Comparison of ENCODE assay signal across 25 mouse cellular contexts in genomic region chr17:66092065-66092464, GRCm38 (mm10). TPM values are rescaled to one million over a fixed set of nuclear protein-coding genes. Genes with fewer than 3 reads are reported as not detected.
A peak's percentile ranks its signal among the peaks of the same experiment; 100 is the strongest.
DNase-seq lines count a peak whose midpoint lies in the region; ATAC-seq lines count a peak whose summit lies in the region.
"Had no signal": no experiment of that assay in that cellular context is flagged by ENCODE, and none has a peak within 500 bp of the region (broad histone marks: within the 10 kb centered on the region; RNA-seq: fewer than 3 reads in every experiment).

No protein-coding gene starts in this region.

- ATAC-seq in midbrain, embryonic 11.5 days (ENCODE audit: low FRiP score), result no peak
- ATAC-seq: activated CD4-positive, CD25-positive, alpha-beta regulatory T cell, adult 4 months; CD4-positive, CD25-positive, alpha-beta regulatory T cell, adult 4 months; forebrain, embryonic 14.5 days; forebrain, embryonic 16.5 days; Patski had no signal

- peaks cover 38% of the 10 kb centered on the region for H3K36me3 ChIP-seq in heart, embryonic 10.5 days
- H3K36me3 ChIP-seq in midbrain, embryonic 11.5 days (ENCODE audit: control insufficient read depth, insufficient read depth, low read length), result peaks cover 2% of the 10 kb centered on the region; the same call in 1 of the 2 replicates
- H3K36me3 ChIP-seq in midbrain, embryonic 10.5 days, result peaks cover 53% of the 10 kb centered on the region

- no peak overlapping the region for H3K9ac ChIP-seq in midbrain, embryonic 11.5 days (ENCODE audit: low read length)
- H3K9ac ChIP-seq: embryonic facial prominence, embryonic 12.5 days; forebrain, embryonic 12.5 days had no signal

- no peaks in the 10 kb centered on the region for H3K4me1 ChIP-seq in heart, embryonic 10.5 days
- H3K4me1 ChIP-seq in midbrain, embryonic 11.5 days (ENCODE audit: control insufficient read depth, insufficient read depth, low read length), result no peaks in the 10 kb centered on the region
- H3K4me1 ChIP-seq in midbrain, embryonic 10.5 days, result no peaks in the 10 kb centered on the region
- H3K4me1 ChIP-seq: embryonic facial prominence, embryonic 10.5 days; forebrain, embryonic 10.5 days; forebrain, embryonic 12.5 days had no signal

- H3K4me3 ChIP-seq in heart, embryonic 10.5 days, result no peak overlapping the region
- no peak overlapping the region for H3K4me3 ChIP-seq in midbrain, embryonic 11.5 days (ENCODE audit: low read depth, low read length)
- no peak overlapping the region for H3K4me3 ChIP-seq in midbrain, embryonic 10.5 days
- H3K4me3 ChIP-seq: embryonic facial prominence, embryonic 10.5 days; embryonic facial prominence, embryonic 12.5 days; forebrain, embryonic 10.5 days; forebrain, embryonic 12.5 days had no signal

- H3K4me2 ChIP-seq in midbrain, embryonic 11.5 days, result no peak overlapping the region
- H3K4me2 ChIP-seq: embryonic facial prominence, embryonic 12.5 days; forebrain, embryonic 12.5 days had no signal

- DNase-seq in heart, adult 11 months, result peak; percentile 57
- no peak for DNase-seq in heart, embryonic 10.5 days (ENCODE audit: low spot score)
- peak; percentile 12 for DNase-seq in midbrain, embryonic 11.5 days (ENCODE audit: low spot score, missing footprints)
- no peak for DNase-seq in midbrain, embryonic 10.5 days (ENCODE audit: low spot score)
- DNase-seq in urinary bladder, adult 18-20 months (ENCODE audit: low spot score in 2 of 2), result no peak
- DNase-seq: adrenal gland, adult 8-10 months; adrenal gland, postnatal 14 days; adrenal gland, postnatal 36 days; B cell, adult 2 months; cerebellum, adult 11-12 months; cerebellum, adult 2 months; cerebellum, adult 9-10 months; cerebellum, postnatal 10 days; cerebellum, postnatal 25 days had no signal

- H3K27ac ChIP-seq in heart, embryonic 10.5 days, result no peak overlapping the region
- H3K27ac ChIP-seq in midbrain, embryonic 11.5 days (ENCODE audit: low read depth, low read length), result no peak overlapping the region
- no peak overlapping the region for H3K27ac ChIP-seq in midbrain, embryonic 10.5 days (replicated peaks)
- H3K27ac ChIP-seq: embryonic facial prominence, embryonic 10.5 days; embryonic facial prominence, embryonic 12.5 days; forebrain, embryonic 10.5 days; forebrain, embryonic 12.5 days had no signal

- H3K27me3 ChIP-seq in heart, embryonic 10.5 days (ENCODE audit: insufficient read depth, poor library complexity, severe bottlenecking), result no peaks in the 10 kb centered on the region
- no peaks in the 10 kb centered on the region for H3K27me3 ChIP-seq in midbrain, embryonic 11.5 days (ENCODE audit: control insufficient read depth, insufficient read depth, low read length)
- H3K27me3 ChIP-seq in midbrain, embryonic 10.5 days (ENCODE audit: low read depth, poor library complexity, severe bottlenecking), result no peaks in the 10 kb centered on the region
- H3K27me3 ChIP-seq: CH12.LX; embryonic facial prominence, embryonic 12.5 days; forebrain, embryonic 12.5 days; Patski had no signal

- 94% methylated on average over 2 of the region's 2 CpGs for WGBS in heart, embryonic 10.5 days
- WGBS in midbrain, embryonic 11.5 days, result 93% methylated on average over 2 of the region's 2 CpGs
- 93% methylated on average over 2 of the region's 2 CpGs for WGBS in midbrain, embryonic 10.5 days

- no peaks in the 10 kb centered on the region for H3K9me3 ChIP-seq in heart, embryonic 10.5 days
- no peaks in the 10 kb centered on the region for H3K9me3 ChIP-seq in midbrain, embryonic 11.5 days (ENCODE audit: control insufficient read depth, low read length)
- no peaks in the 10 kb centered on the region for H3K9me3 ChIP-seq in midbrain, embryonic 10.5 days (replicated peaks)
- H3K9me3 ChIP-seq: embryonic facial prominence, embryonic 10.5 days; embryonic facial prominence, embryonic 12.5 days; forebrain, embryonic 10.5 days; forebrain, embryonic 12.5 days; G1E had no signal

RNA-seq across cellular contexts. Expression of gene Ndufv2, which starts 9.3 kb away (rescaled TPM):
- 463 and 533 TPM in 2 replicates for polyA plus RNA-seq in heart, embryonic 10.5 days (2016; fragmentation: Nextera tagmentation; extraction: Ambion mirVana)
- 333 and 347 TPM in 2 replicates for polyA plus RNA-seq in midbrain, embryonic 11.5 days (2014; fragmentation: Nextera tagmentation; extraction: Ambion mirVana)
- polyA plus RNA-seq in midbrain, embryonic 10.5 days (2016; fragmentation: Nextera tagmentation; extraction: Ambion mirVana), result 343 and 351 TPM in 2 replicates

RNA-seq across cellular contexts. Expression of gene Ankrd12, which starts 15.2 kb away (rescaled TPM):
- 11.3 and 15.0 TPM in 2 replicates for polyA plus RNA-seq in heart, embryonic 10.5 days (2016; fragmentation: Nextera tagmentation; extraction: Ambion mirVana)
- polyA plus RNA-seq in midbrain, embryonic 11.5 days (2014; fragmentation: Nextera tagmentation; extraction: Ambion mirVana), result 32.7 and 36.3 TPM in 2 replicates
- polyA plus RNA-seq in midbrain, embryonic 10.5 days (2016; fragmentation: Nextera tagmentation; extraction: Ambion mirVana), result 13.8 and 22.2 TPM in 2 replicates

RNA-seq across cellular contexts. Expression of gene Washc1, which starts 19.3 kb away (rescaled TPM):
- polyA plus RNA-seq in heart, embryonic 10.5 days (2016; fragmentation: Nextera tagmentation; extraction: Ambion mirVana), result 32.6 and 36.6 TPM in 2 replicates
- 28.5 and 30.8 TPM in 2 replicates for polyA plus RNA-seq in midbrain, embryonic 11.5 days (2014; fragmentation: Nextera tagmentation; extraction: Ambion mirVana)
- 32.9 and 35.5 TPM in 2 replicates for polyA plus RNA-seq in midbrain, embryonic 10.5 days (2016; fragmentation: Nextera tagmentation; extraction: Ambion mirVana)

RNA-seq across cellular contexts. Expression of gene Ddx11, which starts 31.3 kb away (rescaled TPM):
- polyA plus RNA-seq in heart, embryonic 10.5 days (2016; fragmentation: Nextera tagmentation; extraction: Ambion mirVana), result 22.0 and 24.1 TPM in 2 replicates
- 13.4 and 15.7 TPM in 2 replicates for polyA plus RNA-seq in midbrain, embryonic 11.5 days (2014; fragmentation: Nextera tagmentation; extraction: Ambion mirVana)
- polyA plus RNA-seq in midbrain, embryonic 10.5 days (2016; fragmentation: Nextera tagmentation; extraction: Ambion mirVana), result 29.1 and 30.2 TPM in 2 replicates

Comparison
In these comparisons a context has a peak if more than half of its experiments do, and no peak if none do; other contexts are left out.
1. DNase-seq: peak in heart, adult 11 months (single experiment) and midbrain, embryonic 11.5 days (single experiment); none in heart, embryonic 10.5 days (single experiment), midbrain, embryonic 10.5 days (single experiment) and urinary bladder, adult 18-20 months (0 of 2).